Comparison of ENCODE assay signal across 21 mouse cellular contexts in genomic region chr15:12368850-12369249, GRCm38 (mm10). TPM values are rescaled to one million over a fixed set of nuclear protein-coding genes. Genes with fewer than 3 reads are reported as not detected.
DNase-seq lines count a peak whose midpoint lies in the region; ATAC-seq and TF ChIP-seq lines count a peak whose summit lies in the region.
"Had no signal": no experiment of that assay in that cellular context is flagged by ENCODE, and none has a peak within 500 bp of the region (broad histone marks: within the 10 kb centered on the region; RNA-seq: fewer than 3 reads in every experiment).

No protein-coding gene starts in this region.

- H3K36me3 ChIP-seq in midbrain, embryonic 11.5 days (ENCODE audit: control insufficient read depth, insufficient read depth, low read length), result no peaks in the 10 kb centered on the region
- H3K36me3 ChIP-seq in midbrain, embryonic 10.5 days, result peaks cover 12% of the 10 kb centered on the region
- H3K36me3 ChIP-seq: embryonic facial prominence, embryonic 10.5 days had no signal

- H3K9me3 ChIP-seq in midbrain, embryonic 11.5 days (ENCODE audit: control insufficient read depth, low read length), result no peaks in the 10 kb centered on the region
- no peaks in the 10 kb centered on the region for H3K9me3 ChIP-seq in midbrain, embryonic 10.5 days (replicated peaks)
- H3K9me3 ChIP-seq: embryonic facial prominence, embryonic 10.5 days; embryonic facial prominence, embryonic 12.5 days had no signal

- H3K27me3 ChIP-seq in midbrain, embryonic 11.5 days (ENCODE audit: control insufficient read depth, insufficient read depth, low read length), result no peaks in the 10 kb centered on the region
- H3K27me3 ChIP-seq in midbrain, embryonic 10.5 days (ENCODE audit: low read depth, poor library complexity, severe bottlenecking), result peaks cover 8% of the 10 kb centered on the region
- H3K27me3 ChIP-seq: embryonic facial prominence, embryonic 12.5 days; Patski had no signal

- H3K4me2 ChIP-seq in midbrain, embryonic 11.5 days, result no peak overlapping the region
- H3K4me2 ChIP-seq: embryonic facial prominence, embryonic 12.5 days had no signal

- TF ChIP-seq CTCF in layer of hippocampus, adult 2 months (conservative IDR thresholded peaks at IDR 0.05), result peak; percentile 41

- H3K4me1 ChIP-seq in midbrain, embryonic 11.5 days (ENCODE audit: control insufficient read depth, insufficient read depth, low read length), result peaks cover 13% of the 10 kb centered on the region; the same call in 1 of the 2 replicates
- H3K4me1 ChIP-seq in midbrain, embryonic 10.5 days, result peaks cover 44% of the 10 kb centered on the region
- H3K4me1 ChIP-seq: embryonic facial prominence, embryonic 12.5 days had no signal

- DNase-seq in layer of hippocampus, adult 2 months (ENCODE audit: low spot score in 2 of 2), result no peak
- no peak for DNase-seq in layer of hippocampus, postnatal 10 days (ENCODE audit: low spot score in 2 of 2)
- peak; percentile 75 for DNase-seq in midbrain, embryonic 11.5 days (ENCODE audit: low spot score, missing footprints)
- no peak for DNase-seq in midbrain, embryonic 10.5 days (ENCODE audit: low spot score)
- DNase-seq: adrenal gland, adult 8-10 months; adrenal gland, postnatal 14 days; adrenal gland, postnatal 36 days; cerebellum, adult 11-12 months; cerebellum, adult 2 months; cerebellum, adult 9-10 months; cerebellum, postnatal 10 days; cerebellum, postnatal 25 days had no signal

- 83% methylated on average over 4 of the region's 4 CpGs for WGBS in midbrain, embryonic 11.5 days
- 87% methylated on average over 4 of the region's 4 CpGs for WGBS in midbrain, embryonic 10.5 days

- no peak overlapping the region for H3K9ac ChIP-seq in midbrain, embryonic 11.5 days (ENCODE audit: low read length)
- H3K9ac ChIP-seq: embryonic facial prominence, embryonic 12.5 days had no signal

- no peak overlapping the region for H3K4me3 ChIP-seq in layer of hippocampus, adult 2 months
- H3K4me3 ChIP-seq in midbrain, embryonic 11.5 days (ENCODE audit: low read depth, low read length), result no peak overlapping the region
- no peak overlapping the region for H3K4me3 ChIP-seq in midbrain, embryonic 10.5 days
- H3K4me3 ChIP-seq: embryonic facial prominence, embryonic 10.5 days; embryonic facial prominence, embryonic 12.5 days had no signal

- H3K27ac ChIP-seq in layer of hippocampus, adult 2 months, result no peak overlapping the region
- H3K27ac ChIP-seq in midbrain, embryonic 11.5 days (ENCODE audit: low read depth, low read length), result no peak overlapping the region
- H3K27ac ChIP-seq in midbrain, embryonic 10.5 days (replicated peaks), result no peak overlapping the region
- H3K27ac ChIP-seq: embryonic facial prominence, embryonic 10.5 days; embryonic facial prominence, embryonic 12.5 days had no signal

- no peak for ATAC-seq in midbrain, embryonic 11.5 days (ENCODE audit: low FRiP score)
- no peak for ATAC-seq in megakaryocyte-erythroid progenitor cell, adult 5-6 weeks (replicated peaks; ENCODE audit: low FRiP score, low TSS enrichment, poor library complexity, severe bottlenecking)
- ATAC-seq: activated CD4-positive, CD25-positive, alpha-beta regulatory T cell, adult 4 months; forebrain, embryonic 14.5 days; forebrain, embryonic 16.5 days; Patski had no signal

RNA-seq across cellular contexts. Expression of gene 1810049J17Rik, which starts 47.2 kb away (rescaled TPM):
- total RNA-seq in layer of hippocampus, adult 2 months (2021), result 1 to 10 TPM in 1 of 2 experiments, under 1 TPM in 1; 0.95 to 1.2 TPM
- total RNA-seq in layer of hippocampus, postnatal 10 days (2021), result 1 to 10 TPM in 1 of 2 experiments, under 1 TPM in 1; 0.91 to 1.7 TPM
- 0.94 and 2.5 TPM in 2 replicates for polyA plus RNA-seq in midbrain, embryonic 11.5 days (2014; fragmentation: Nextera tagmentation; extraction: Ambion mirVana)
- polyA plus RNA-seq in midbrain, embryonic 10.5 days (2016; fragmentation: Nextera tagmentation; extraction: Ambion mirVana), result 0.58 TPM in 1 of 2 replicates, not detected in the other
- not detected in 2 replicates for total RNA-seq in megakaryocyte-erythroid progenitor cell, adult 5-6 weeks (2014; fragmentation: Nextera tagmentation)
- 1.0 TPM in 1 of 2 replicates, not detected in the other for total RNA-seq in megakaryocyte-erythroid progenitor cell, adult 5-6 weeks (2017)
- polyA plus RNA-seq: activated CD4-positive, CD25-positive, alpha-beta regulatory T cell, adult 4 months; cerebellum, adult 2 months; cortical plate, adult 2 months; embryonic facial prominence, embryonic 10.5 days; forebrain, embryonic 11.5 days; forebrain, embryonic 16.5 days had no signal

RNA-seq across cellular contexts. Expression of gene Golph3, which starts 47.6 kb away (rescaled TPM):
- 10 to 100 TPM; 91.3 to 94.5 TPM for total RNA-seq in layer of hippocampus, adult 2 months (2021)
- 10 to 100 TPM; 89.5 to 92.4 TPM for total RNA-seq in layer of hippocampus, postnatal 10 days (2021)
- 114 and 118 TPM in 2 replicates for polyA plus RNA-seq in midbrain, embryonic 11.5 days (2014; fragmentation: Nextera tagmentation; extraction: Ambion mirVana)
- 69.0 and 73.3 TPM in 2 replicates for polyA plus RNA-seq in midbrain, embryonic 10.5 days (2016; fragmentation: Nextera tagmentation; extraction: Ambion mirVana)
- total RNA-seq in megakaryocyte-erythroid progenitor cell, adult 5-6 weeks (2014; fragmentation: Nextera tagmentation), result 85.5 and 86.5 TPM in 2 replicates
- total RNA-seq in megakaryocyte-erythroid progenitor cell, adult 5-6 weeks (2017), result 126 and 132 TPM in 2 replicates
